Mouse (Mus musculus) MEL (cell line): ENCODE measurements around the gene Zic4.

Source experiments
- BHLHE40 ChIP-seq: IDR thresholded peaks from 2 replicates; pipeline ENCODE4 v1.6.1; 2012; ENCODE audit warnings: low read depth, mild to moderate bottlenecking, inconsistent platforms, low read length, improper control_type of control experiment, borderline replicate concordance
- CTCF ChIP-seq, 3 experiments: IDR thresholded peaks in 2 of 3; conservative IDR thresholded peaks in 1 of 3; 2 replicates each; pipeline ENCODE4 v1.5.1; 2011 to 2012; ENCODE audit warnings: low read length in 3 of 3, low read depth in 2 of 3, mild to moderate bottlenecking in 2 of 3, improper control_type of control experiment in 1 of 3, inconsistent platforms in 1 of 3, mixed read lengths in 1 of 3, moderate library complexity in 1 of 3; ENCODE audit not compliant: control insufficient read depth in 1 of 3, insufficient read depth in 1 of 3, poor library complexity in 1 of 3, severe bottlenecking in 1 of 3
- EP300 ChIP-seq, 2 experiments: IDR thresholded peaks; 2 replicates each; pipeline ENCODE4 v1.6.1; 2011; ENCODE audit warnings: improper control_type of control experiment in 2 of 2, low read length in 2 of 2, low read depth in 1 of 2, mild to moderate bottlenecking in 1 of 2
- GATA1 ChIP-seq: IDR thresholded peaks from 2 replicates; pipeline ENCODE4 v1.6.1; 2011; ENCODE audit warnings: low read depth, low read length, improper control_type of control experiment
- JUND ChIP-seq: IDR thresholded peaks from 2 replicates; pipeline ENCODE4 v1.6.1; 2011; ENCODE audit warnings: low read depth, mild to moderate bottlenecking, improper control_type of control experiment, low read length
- MAZ ChIP-seq: IDR thresholded peaks from 2 replicates; pipeline ENCODE4 v1.6.1; 2012; ENCODE audit warnings: low read depth, mild to moderate bottlenecking, inconsistent platforms, low read length, improper control_type of control experiment
- MYB ChIP-seq: IDR thresholded peaks from 2 replicates; pipeline ENCODE4 v1.6.1; 2011; ENCODE audit warnings: mild to moderate bottlenecking, low read depth, low read length, improper control_type of control experiment
- POLR2A ChIP-seq, 2 experiments: IDR thresholded peaks; 2 replicates each; pipeline ENCODE4 v1.6.1; 2011 to 2012; ENCODE audit warnings: low read length in 2 of 2, mild to moderate bottlenecking in 2 of 2, control low read depth in 1 of 2, improper control_type of control experiment in 1 of 2, low read depth in 1 of 2, moderate library complexity in 1 of 2; ENCODE audit not compliant: control insufficient read depth in 1 of 2, insufficient read depth in 1 of 2, poor library complexity in 1 of 2
- POLR2AphosphoS2 ChIP-seq: IDR thresholded peaks from 2 replicates; pipeline ENCODE4 v1.6.1; 2011; ENCODE audit warnings: low read length, improper control_type of control experiment
- POLR2AphosphoS5 ChIP-seq: IDR thresholded peaks from 2 replicates; pipeline ENCODE4 v1.6.1; 2012; ENCODE audit warnings: low read depth, borderline replicate concordance, mild to moderate bottlenecking, inconsistent platforms, low read length, moderate library complexity, mixed read lengths
- RAD21 ChIP-seq: IDR thresholded peaks from 2 replicates; pipeline ENCODE4 v1.6.1; 2011; ENCODE audit warnings: mild to moderate bottlenecking, low read depth, low read length, improper control_type of control experiment
- RCOR1 ChIP-seq: IDR thresholded peaks from 2 replicates; pipeline ENCODE4 v1.6.1; 2012; ENCODE audit warnings: low read depth, mild to moderate bottlenecking, inconsistent platforms, low read length, improper control_type of control experiment
- USF2 ChIP-seq, 2 experiments: IDR thresholded peaks; 2 replicates each; pipeline ENCODE4 v1.6.1; 2011 to 2012; ENCODE audit warnings: improper control_type of control experiment in 2 of 2, low read length in 2 of 2, borderline replicate concordance in 1 of 2, inconsistent platforms in 1 of 2, low read depth in 1 of 2, mild to moderate bottlenecking in 1 of 2; ENCODE audit not compliant: insufficient read depth in 1 of 2
- ZNF384 ChIP-seq: IDR thresholded peaks from 2 replicates; pipeline ENCODE4 v1.6.1; 2012; ENCODE audit warnings: low read depth, mild to moderate bottlenecking, inconsistent platforms, low read length, improper control_type of control experiment

DNA sequence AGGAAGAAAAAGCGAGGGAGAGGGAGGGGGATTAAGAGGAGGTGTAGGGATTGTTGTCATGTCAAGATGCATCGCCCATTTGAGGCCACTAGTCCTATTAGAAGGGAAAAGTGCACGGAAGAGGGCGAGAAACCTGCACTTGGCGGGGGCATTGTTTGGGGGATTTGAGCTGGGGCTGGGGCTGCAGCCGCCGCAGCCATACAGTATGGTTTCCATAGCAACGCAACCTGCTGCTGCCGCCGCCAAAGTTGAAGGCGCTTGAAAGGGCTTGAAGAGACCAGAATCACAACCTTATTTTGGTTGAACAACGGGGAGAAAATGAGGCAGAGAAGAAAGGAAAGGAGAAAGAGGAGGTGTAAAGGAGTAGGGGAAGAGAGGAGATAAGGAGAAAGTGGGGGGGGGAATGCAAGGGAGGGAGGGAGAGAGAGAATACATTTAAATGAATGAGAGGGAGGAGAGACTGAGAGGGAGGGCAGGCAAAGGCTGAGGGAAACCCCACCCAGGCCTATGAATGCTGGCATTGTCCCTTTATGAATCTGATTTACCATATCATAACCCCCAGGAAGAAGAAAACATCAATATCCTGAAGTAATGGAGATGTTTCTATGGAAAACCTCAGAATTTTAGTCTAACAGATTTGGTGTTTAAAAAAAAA is 51.9 kb downstream of the Zic4 start:
- no peak for TF ChIP-seq EP300 (IDR thresholded peaks at IDR 0.05; ENCODE audit: low read depth in 1 of 2, low read length in 2 of 2)
- no peak for TF ChIP-seq POLR2AphosphoS2
- no peak for TF ChIP-seq BHLHE40
- TF ChIP-seq CTCF (IDR thresholded peaks at IDR 0.05 in 2 of 3, conservative IDR thresholded peaks at IDR 0.05 in 1 of 3; ENCODE audit: control insufficient read depth in 1 of 3, insufficient read depth in 1 of 3, low read depth in 2 of 3, low read length in 3 of 3, poor library complexity in 1 of 3, severe bottlenecking in 1 of 3), result no peak
- TF ChIP-seq POLR2A (IDR thresholded peaks at IDR 0.05; ENCODE audit: control insufficient read depth in 1 of 2, insufficient read depth in 1 of 2, low read depth in 1 of 2, low read length in 2 of 2, poor library complexity in 1 of 2), result no peak
- no peak for TF ChIP-seq ZNF384
- no peak for TF ChIP-seq JUND
- TF ChIP-seq USF2 (IDR thresholded peaks at IDR 0.05; ENCODE audit: borderline replicate concordance in 1 of 2, insufficient read depth in 1 of 2, low read depth in 1 of 2, low read length in 2 of 2), result no peak
- TF ChIP-seq MAZ, result no peak
- TF ChIP-seq RCOR1, result no peak
- no peak for TF ChIP-seq MYB
- TF ChIP-seq RAD21, result no peak
- TF ChIP-seq POLR2AphosphoS5, result no peak
- no peak for TF ChIP-seq GATA1
